Mouse (Mus musculus): ENCODE results near the gene Hydin. TPM values are rescaled to one million over a fixed set of nuclear protein-coding genes. Genes with fewer than 3 reads are reported as not detected.
A peak's percentile ranks its signal among the peaks of the same experiment; 100 is the strongest.

The Hydin gene
- polyA plus RNA-seq, 1 experiment = 0.70 TPM

- H3K4me3 ChIP-seq (replicated peaks; ENCODE audit: insufficient read depth, low read depth, low read length) = no peak overlapping the region
- 49% methylated on average over 6 of the region's 6 CpGs for WGBS
- DNase-seq = peak in 1 of 2 experiments; percentile 50
- no peak overlapping the region for H3K27ac ChIP-seq (ENCODE audit: insufficient read depth, low read length)
- TF ChIP-seq POLR2A (IDR thresholded peaks at IDR 0.05; ENCODE audit: borderline replicate concordance, insufficient read depth, low read length) = no peak
- no peak for TF ChIP-seq CTCF (IDR thresholded peaks at IDR 0.05; ENCODE audit: borderline replicate concordance, insufficient read depth, low read depth, low read length)
- no peaks in the 10 kb centered on the region for H3K27me3 ChIP-seq (ENCODE audit: control insufficient read depth, insufficient read depth, low read length)
- H3K4me1 ChIP-seq (ENCODE audit: control insufficient read depth, insufficient read depth, low read length) = no peaks in the 10 kb centered on the region
These were observed 338.7 kb downstream of the Hydin start for GRCm38 (mm10) chr8:110605401-110606015.

GRCm38 (mm10) chr8:110615730-110616129 is 349.0 kb downstream of the Hydin start:
- WGBS = 77% methylated on average over 3 of the region's 3 CpGs
- Histone ChIP-seq H3K4me3 (replicated peaks; ENCODE audit: insufficient read depth, low read depth, low read length) (no peak overlapping the region), H3K4me1 (ENCODE audit: control insufficient read depth, insufficient read depth, low read length) (no peaks in the 10 kb centered on the region), H3K27ac (ENCODE audit: insufficient read depth, low read length) (no peak overlapping the region), H3K27me3 (ENCODE audit: control insufficient read depth, insufficient read depth, low read length) (no peaks in the 10 kb centered on the region)
- no peak for TF ChIP-seq POLR2A (IDR thresholded peaks at IDR 0.05; ENCODE audit: borderline replicate concordance, insufficient read depth, low read length)
- TF ChIP-seq CTCF (IDR thresholded peaks at IDR 0.05; ENCODE audit: borderline replicate concordance, insufficient read depth, low read depth, low read length) = no peak
- no peak for DNase-seq

GRCm38 (mm10) chr8:110617801-110618358 is 351.1 kb downstream of the Hydin start:
- Histone ChIP-seq H3K27me3 (ENCODE audit: control insufficient read depth, insufficient read depth, low read length) (no peaks in the 10 kb centered on the region), H3K4me1 (ENCODE audit: control insufficient read depth, insufficient read depth, low read length) (no peaks in the 10 kb centered on the region; the same call in 1 of the 2 replicates), H3K4me3 (replicated peaks; ENCODE audit: insufficient read depth, low read depth, low read length) (peak overlapping the region; percentile 80), H3K27ac (ENCODE audit: insufficient read depth, low read length) (peak overlapping the region; percentile 39)
- WGBS = 20% methylated on average over 14 of the region's 14 CpGs
- TF ChIP-seq POLR2A (IDR thresholded peaks at IDR 0.05; ENCODE audit: borderline replicate concordance, insufficient read depth, low read length) = no peak
- no peak for TF ChIP-seq CTCF (IDR thresholded peaks at IDR 0.05; ENCODE audit: borderline replicate concordance, insufficient read depth, low read depth, low read length)
- DNase-seq = no peak

GRCm38 (mm10) chr8:110618391-110619207 is 351.8 kb downstream of the Hydin start, which contains the start of gene Vac14:
Gene Vac14 (plus strand): TSS chr8:110618585.
- Histone ChIP-seq H3K27me3 (ENCODE audit: control insufficient read depth, insufficient read depth, low read length) (no peaks in the 10 kb centered on the region), H3K4me3 (replicated peaks; ENCODE audit: insufficient read depth, low read depth, low read length) (peak within 1 kb of the TSS; percentile 80), H3K4me1 (ENCODE audit: control insufficient read depth, insufficient read depth, low read length) (no peaks in the 10 kb centered on the region; the same call in 1 of the 2 replicates), H3K27ac (ENCODE audit: insufficient read depth, low read length) (peak within 1 kb of the TSS; percentile 39)
- TF ChIP-seq POLR2A (IDR thresholded peaks at IDR 0.05; ENCODE audit: borderline replicate concordance, insufficient read depth, low read length) = peak; percentile 84
- TF ChIP-seq CTCF (IDR thresholded peaks at IDR 0.05; ENCODE audit: borderline replicate concordance, insufficient read depth, low read depth, low read length) = no peak
- DNase-seq = peak; percentile 98
- WGBS = under 1% methylated on average over 67 of the region's 67 CpGs

GRCm38 (mm10) chr8:110619208-110619574 is 352.4 kb downstream of the Hydin start:
- H3K27me3 ChIP-seq (ENCODE audit: control insufficient read depth, insufficient read depth, low read length) = no peaks in the 10 kb centered on the region
- peak overlapping the region; percentile 80 for H3K4me3 ChIP-seq (replicated peaks; ENCODE audit: insufficient read depth, low read depth, low read length)
- TF ChIP-seq POLR2A (IDR thresholded peaks at IDR 0.05; ENCODE audit: borderline replicate concordance, insufficient read depth, low read length) (no peak), CTCF (IDR thresholded peaks at IDR 0.05; ENCODE audit: borderline replicate concordance, insufficient read depth, low read depth, low read length) (no peak)
- 23% methylated on average over 8 of the region's 8 CpGs for WGBS
- H3K4me1 ChIP-seq (ENCODE audit: control insufficient read depth, insufficient read depth, low read length) = no peaks in the 10 kb centered on the region; the same call in 1 of the 2 replicates
- no peak for DNase-seq
- no peak overlapping the region for H3K27ac ChIP-seq (ENCODE audit: insufficient read depth, low read length)

GRCm38 (mm10) chr8:110619919-110620318 is 353.1 kb downstream of the Hydin start:
- Histone ChIP-seq H3K4me1 (ENCODE audit: control insufficient read depth, insufficient read depth, low read length) (no peaks in the 10 kb centered on the region; the same call in 1 of the 2 replicates), H3K27me3 (ENCODE audit: control insufficient read depth, insufficient read depth, low read length) (no peaks in the 10 kb centered on the region), H3K4me3 (replicated peaks; ENCODE audit: insufficient read depth, low read depth, low read length) (no peak overlapping the region), H3K27ac (ENCODE audit: insufficient read depth, low read length) (no peak overlapping the region)
- no peak for DNase-seq
- no peak for TF ChIP-seq CTCF (IDR thresholded peaks at IDR 0.05; ENCODE audit: borderline replicate concordance, insufficient read depth, low read depth, low read length)
- no peak for TF ChIP-seq POLR2A (IDR thresholded peaks at IDR 0.05; ENCODE audit: borderline replicate concordance, insufficient read depth, low read length)
- 84% methylated on average over 5 of the region's 5 CpGs for WGBS

GRCm38 (mm10) chr8:110626431-110626830 is 359.7 kb downstream of the Hydin start:
- peak in 1 of 2 experiments; percentile 31 for DNase-seq
- WGBS = 15% methylated on average over 4 of the region's 4 CpGs
- TF ChIP-seq CTCF (IDR thresholded peaks at IDR 0.05; ENCODE audit: borderline replicate concordance, insufficient read depth, low read depth, low read length) (no peak), POLR2A (IDR thresholded peaks at IDR 0.05; ENCODE audit: borderline replicate concordance, insufficient read depth, low read length) (no peak)

More at GRCm38 (mm10) chr8:110626431-110626830, 359.7 kb downstream of the Hydin start:
- Histone ChIP-seq H3K27me3 (ENCODE audit: control insufficient read depth, insufficient read depth, low read length) (no peaks in the 10 kb centered on the region), H3K27ac (ENCODE audit: insufficient read depth, low read length) (no peak overlapping the region), H3K4me3 (replicated peaks; ENCODE audit: insufficient read depth, low read depth, low read length) (no peak overlapping the region), H3K4me1 (ENCODE audit: control insufficient read depth, insufficient read depth, low read length) (peaks cover 15% of the 10 kb centered on the region)
